Mouse (Mus musculus) neural tube, embryonic 15.5 days (tissue): ENCODE measurements at regions not wholly inside any gene's neighbourhood (a gene's known extent, or its start where the extent isn't known, plus 50 kb on each side); places are given as distances from the start of the nearest gene placed in this dataset.
A peak's percentile ranks its signal among the peaks of the same experiment; 100 is the strongest.

Experiments
- ATAC-seq: fragments of 200-750 bp; cut with Nextera tagmentation; 2 replicates; pipeline ENCODE4 v1.8.0; 2017; ENCODE audit warnings: mild to moderate bottlenecking, moderate TSS enrichment, moderate library complexity; ENCODE audit not compliant: low FRiP score
- H3K27ac ChIP-seq: fragments of 300-500 bp; sonication (generic); replicated peaks from 2 replicates; pipeline ENCODE4 v1.5.1; 2015; ENCODE audit warnings: mild to moderate bottlenecking, inconsistent platforms
- H3K27me3 ChIP-seq: fragments of 300-500 bp; sonication (generic); replicated peaks from 2 replicates; pipeline ENCODE4 v1.6.1; 2015; ENCODE audit warnings: inconsistent platforms
- H3K36me3 ChIP-seq: fragments of 300-500 bp; sonication (generic); 2 replicates; pipeline ENCODE4 v1.6.1; 2015; ENCODE audit warnings: inconsistent platforms
- H3K4me1 ChIP-seq: fragments of 300-500 bp; sonication (generic); 2 replicates; pipeline ENCODE4 v1.6.1; 2015; ENCODE audit warnings: inconsistent platforms
- H3K4me2 ChIP-seq: fragments of 300-500 bp; sonication (generic); 2 replicates; pipeline ENCODE4 v1.6.1; 2015; ENCODE audit warnings: inconsistent platforms, mild to moderate bottlenecking, moderate library complexity
- H3K4me3 ChIP-seq: fragments of 300-500 bp; sonication (generic); replicated peaks from 2 replicates; pipeline ENCODE4 v1.5.1; 2015; ENCODE audit warnings: mild to moderate bottlenecking, inconsistent platforms
- H3K9ac ChIP-seq: fragments of 300-500 bp; sonication (generic); replicated peaks from 2 replicates; pipeline ENCODE4 v1.6.1; 2015; ENCODE audit warnings: mild to moderate bottlenecking, inconsistent platforms
- H3K9me3 ChIP-seq: fragments of 300-500 bp; sonication (generic); replicated peaks from 2 replicates; pipeline ENCODE4 v1.6.1; 2016; ENCODE audit warnings: inconsistent platforms
- WGBS: fragments of 180-500 bp; shearing (Covaris S2); methylation state at CpG from one replicate; pipeline ENCODE4 v1.1.7; 2015; ENCODE audit warnings: mixed read lengths; 5-methylcytosine and 5-hydroxymethylcytosine counted together

GRCm38 (mm10) chr15:86738356-86738755 lies 524.1 kb downstream of the Tbc1d22a start:
- Histone ChIP-seq H3K36me3 (no peaks in the 10 kb centered on the region), H3K27me3 (no peaks in the 10 kb centered on the region), H3K27ac (no peak overlapping the region), H3K4me3 (no peak overlapping the region), H3K9ac (no peak overlapping the region), H3K4me1 (peaks cover 6% of the 10 kb centered on the region; the same call in 1 of the 2 replicates), H3K9me3 (no peaks in the 10 kb centered on the region), H3K4me2 (no peak overlapping the region)
- ATAC-seq: no peak
- WGBS: 51% methylated on average over 5 of the region's 5 CpGs

GRCm38 (mm10) chr15:86738776-86739175 lies 524.5 kb downstream of the Tbc1d22a start:
- no peaks in the 10 kb centered on the region for H3K27me3 ChIP-seq
- no peaks in the 10 kb centered on the region for H3K36me3 ChIP-seq
- H3K9me3 ChIP-seq: no peaks in the 10 kb centered on the region
- no peak overlapping the region for H3K4me3 ChIP-seq
- H3K4me1 ChIP-seq: peaks cover 6% of the 10 kb centered on the region; the same call in 1 of the 2 replicates
- H3K9ac ChIP-seq: no peak overlapping the region
- no peak overlapping the region for H3K27ac ChIP-seq
- no peak overlapping the region for H3K4me2 ChIP-seq
- WGBS: 90% methylated on average over 5 of the region's 5 CpGs
- ATAC-seq: no peak

DNA sequence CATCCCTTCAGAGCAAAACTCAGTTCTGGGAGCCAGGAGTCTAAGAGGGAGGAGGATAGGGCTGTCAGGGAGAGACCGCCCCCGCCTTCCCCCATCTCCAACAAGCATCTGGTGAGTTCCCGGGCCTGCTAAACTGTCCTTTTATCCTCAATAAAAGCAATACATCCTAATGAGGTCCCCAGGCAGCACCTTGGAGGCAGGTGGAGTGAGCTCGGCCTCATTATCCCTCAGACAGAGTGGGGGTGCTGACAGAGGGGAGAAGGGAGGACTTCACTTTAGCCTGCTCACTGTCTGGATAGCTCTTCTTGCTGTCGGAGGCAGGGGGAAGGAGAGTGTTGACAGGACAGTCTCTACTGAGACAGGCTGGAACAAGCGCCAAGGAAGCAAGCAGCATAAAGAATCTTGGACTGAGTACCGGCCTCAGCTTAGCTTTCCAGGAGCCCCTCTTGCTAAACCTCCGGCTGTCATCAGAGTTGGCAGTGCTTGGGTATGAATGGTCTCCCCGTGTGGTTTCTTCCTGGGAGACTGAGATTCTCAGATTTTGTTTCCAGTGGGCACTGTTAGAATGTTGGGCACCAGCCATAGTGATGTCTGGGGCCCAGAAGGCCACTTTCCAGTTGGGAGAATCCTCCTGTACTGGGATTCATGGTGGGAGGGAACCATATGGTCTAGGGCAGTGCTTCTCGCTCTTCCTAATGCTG lies 537.3 kb downstream of the Tbc1d22a start:
- Histone ChIP-seq H3K27me3 (no peaks in the 10 kb centered on the region), H3K4me2 (no peak overlapping the region), H3K36me3 (no peaks in the 10 kb centered on the region), H3K4me3 (no peak overlapping the region), H3K4me1 (no peaks in the 10 kb centered on the region), H3K9me3 (no peaks in the 10 kb centered on the region), H3K27ac (no peak overlapping the region), H3K9ac (no peak overlapping the region)
- 57% methylated on average over 10 of the region's 10 CpGs for WGBS
- ATAC-seq: no peak

DNA sequence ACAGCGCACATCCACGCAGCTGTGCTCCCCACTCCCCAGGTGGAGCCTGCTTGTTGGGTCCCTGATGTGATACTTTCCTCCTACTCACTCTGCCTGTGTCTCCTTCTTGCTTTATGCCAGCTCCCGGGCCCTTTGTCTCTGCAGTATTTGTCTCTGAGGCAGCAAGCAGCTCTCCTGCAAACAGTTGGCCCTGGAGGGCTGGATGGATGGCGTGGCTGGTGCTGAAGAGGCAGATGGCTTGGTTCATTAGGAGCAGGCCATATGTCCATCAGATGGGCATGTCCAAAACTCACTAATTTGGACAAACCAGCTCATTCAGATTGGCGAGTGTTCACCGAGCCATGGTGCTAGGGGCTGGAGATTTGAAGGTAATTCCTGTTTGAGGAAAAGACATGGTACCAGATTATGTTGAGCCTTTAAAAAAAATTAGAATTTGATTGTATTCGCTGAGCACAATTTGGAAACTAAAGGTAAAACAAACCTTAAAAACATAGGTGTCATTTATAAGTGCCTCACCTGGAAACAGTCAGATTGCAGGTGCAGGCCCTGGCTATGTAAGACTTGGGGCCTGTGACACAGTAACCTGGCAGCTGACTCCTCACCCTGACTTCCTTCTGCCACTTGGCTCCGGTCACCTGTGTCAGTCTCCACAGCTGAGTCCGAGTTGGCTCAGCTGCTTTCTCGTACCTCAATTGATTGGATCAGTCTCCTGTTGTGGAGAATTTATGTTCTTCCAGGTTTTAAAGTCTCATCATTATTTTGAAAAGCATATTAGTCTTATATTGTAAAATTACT lies 549.5 kb downstream of the Tbc1d22a start:
- Histone ChIP-seq H3K4me3 (no peak overlapping the region), H3K4me2 (no peak overlapping the region), H3K4me1 (no peaks in the 10 kb centered on the region), H3K9ac (no peak overlapping the region), H3K27ac (0 out of 2 replicates have a peak overlapping the region, but pooled peaks have one; percentile 2), H3K36me3 (no peaks in the 10 kb centered on the region), H3K9me3 (0 out of 2 replicates have a peak, but pooled peaks cover 3% of the 10 kb centered on the region), H3K27me3 (no peaks in the 10 kb centered on the region)
- 80% methylated on average over 10 of the region's 10 CpGs for WGBS
- ATAC-seq: no peak

DNA sequence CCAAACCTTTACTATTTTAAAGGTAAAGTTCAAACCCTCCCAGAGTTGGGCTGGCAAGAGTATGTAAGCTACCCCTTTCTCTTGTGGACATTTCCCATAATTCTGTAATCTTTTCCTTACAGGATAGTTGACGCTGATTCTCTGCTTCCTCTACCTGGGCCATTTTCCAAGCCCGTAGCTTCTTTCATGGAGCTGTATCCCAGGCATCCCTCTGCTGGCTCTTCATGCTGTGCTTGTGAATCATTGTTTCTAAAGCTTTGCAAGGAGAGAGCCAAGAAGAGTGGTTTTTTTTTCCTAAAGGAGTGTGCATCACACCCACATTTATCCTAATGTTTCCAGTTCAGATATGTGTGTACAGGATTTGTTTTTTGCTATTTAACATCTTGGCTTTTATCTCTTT lies 553.4 kb downstream of the Tbc1d22a start:
- 64% methylated on average over 2 of the region's 2 CpGs for WGBS
- H3K4me2 ChIP-seq: no peak overlapping the region
- no peak for ATAC-seq

DNA sequence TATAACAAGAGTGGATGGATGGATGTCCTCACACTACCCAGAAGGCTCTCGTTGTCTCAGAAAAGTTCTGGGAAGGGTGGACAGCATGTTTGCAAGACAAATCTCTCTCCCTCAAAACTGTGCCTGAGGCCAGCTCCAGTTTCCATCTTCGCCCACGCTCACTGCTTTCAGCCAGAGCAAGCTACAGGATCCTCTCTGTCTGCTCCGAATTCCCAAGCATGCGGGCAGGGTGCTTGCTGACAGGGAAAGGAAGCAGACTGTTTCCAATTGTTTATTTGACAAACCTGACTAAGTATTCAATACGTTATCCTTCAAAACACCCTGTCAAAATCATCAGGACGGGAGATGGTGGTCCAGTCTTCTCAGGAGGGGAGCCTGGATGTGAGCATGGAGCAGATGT lies 558.8 kb downstream of the Tbc1d22a start:
- Histone ChIP-seq H3K4me1 (peaks cover 8% of the 10 kb centered on the region; the same call in 1 of the 2 replicates), H3K36me3 (no peaks in the 10 kb centered on the region), H3K4me2 (no peak overlapping the region), H3K27ac (no peak overlapping the region), H3K9me3 (no peaks in the 10 kb centered on the region), H3K9ac (no peak overlapping the region), H3K4me3 (no peak overlapping the region), H3K27me3 (no peaks in the 10 kb centered on the region)
- ATAC-seq: no peak
- 86% methylated on average over 7 of the region's 7 CpGs for WGBS

More for the DNA sequence above, 553.4 kb downstream of the Tbc1d22a start:
- Histone ChIP-seq H3K4me3 (no peak overlapping the region), H3K9ac (no peak overlapping the region), H3K36me3 (no peaks in the 10 kb centered on the region), H3K4me1 (no peaks in the 10 kb centered on the region), H3K27ac (no peak overlapping the region), H3K27me3 (no peaks in the 10 kb centered on the region), H3K9me3 (0 out of 2 replicates have a peak, but pooled peaks cover 3% of the 10 kb centered on the region)

DNA sequence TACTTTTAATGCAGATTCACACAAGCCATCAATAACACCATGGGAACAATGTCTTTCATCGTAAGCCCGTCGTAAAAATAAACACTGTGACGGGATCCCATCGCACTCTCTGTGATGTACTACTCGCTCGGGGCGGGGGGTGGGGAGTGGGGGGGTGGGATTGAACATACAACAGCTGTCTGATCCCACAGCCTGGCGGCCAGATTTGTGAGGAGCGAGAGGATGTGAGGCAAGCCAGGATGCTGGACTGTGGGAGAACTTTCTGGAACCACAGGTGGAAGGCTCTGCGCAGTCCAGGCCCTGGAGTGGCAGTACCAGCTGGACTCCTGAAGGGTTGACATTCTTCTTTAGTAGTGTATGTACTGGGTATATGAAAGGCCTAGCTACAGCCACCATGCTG lies 563.7 kb downstream of the Tbc1d22a start:
- no peaks in the 10 kb centered on the region for H3K9me3 ChIP-seq
- ATAC-seq: no peak
- H3K4me2 ChIP-seq: no peak overlapping the region
- H3K36me3 ChIP-seq: no peaks in the 10 kb centered on the region
- H3K27ac ChIP-seq: no peak overlapping the region
- H3K4me1 ChIP-seq: peaks cover 8% of the 10 kb centered on the region; the same call in 1 of the 2 replicates
- no peak overlapping the region for H3K4me3 ChIP-seq
- WGBS: 50% methylated on average over 11 of the region's 11 CpGs
- H3K9ac ChIP-seq: no peak overlapping the region
- no peaks in the 10 kb centered on the region for H3K27me3 ChIP-seq

GRCm38 (mm10) chr15:86781160-86781559 lies 566.9 kb downstream of the Tbc1d22a start:
- Histone ChIP-seq H3K9ac (no peak overlapping the region), H3K36me3 (no peaks in the 10 kb centered on the region), H3K4me3 (no peak overlapping the region), H3K4me2 (no peak overlapping the region), H3K27me3 (no peaks in the 10 kb centered on the region), H3K9me3 (no peaks in the 10 kb centered on the region), H3K4me1 (peaks cover 4% of the 10 kb centered on the region), H3K27ac (no peak overlapping the region)
- ATAC-seq: no peak
- 94% methylated on average over 11 of the region's 11 CpGs for WGBS

DNA sequence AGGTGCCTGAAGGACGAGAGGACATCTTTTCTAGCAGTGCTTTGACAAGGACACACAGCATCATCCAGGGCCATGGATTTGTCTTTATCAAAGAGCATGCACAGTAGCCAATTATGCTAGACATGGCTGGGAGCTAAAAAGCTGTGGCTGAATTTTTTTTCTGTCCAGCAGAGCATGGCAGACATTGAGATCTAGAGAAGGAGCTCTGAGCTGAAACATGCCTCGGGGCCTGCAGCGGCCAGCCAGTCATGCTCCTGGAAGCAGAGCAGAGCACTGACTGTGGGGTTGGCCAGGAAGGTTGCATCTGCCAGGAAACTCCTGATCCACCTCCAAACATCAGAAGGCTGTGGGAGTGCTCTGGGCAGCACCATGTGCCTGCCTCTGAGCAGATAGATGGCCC lies 580.5 kb downstream of the Tbc1d22a start:
- ATAC-seq: no peak

DNA sequence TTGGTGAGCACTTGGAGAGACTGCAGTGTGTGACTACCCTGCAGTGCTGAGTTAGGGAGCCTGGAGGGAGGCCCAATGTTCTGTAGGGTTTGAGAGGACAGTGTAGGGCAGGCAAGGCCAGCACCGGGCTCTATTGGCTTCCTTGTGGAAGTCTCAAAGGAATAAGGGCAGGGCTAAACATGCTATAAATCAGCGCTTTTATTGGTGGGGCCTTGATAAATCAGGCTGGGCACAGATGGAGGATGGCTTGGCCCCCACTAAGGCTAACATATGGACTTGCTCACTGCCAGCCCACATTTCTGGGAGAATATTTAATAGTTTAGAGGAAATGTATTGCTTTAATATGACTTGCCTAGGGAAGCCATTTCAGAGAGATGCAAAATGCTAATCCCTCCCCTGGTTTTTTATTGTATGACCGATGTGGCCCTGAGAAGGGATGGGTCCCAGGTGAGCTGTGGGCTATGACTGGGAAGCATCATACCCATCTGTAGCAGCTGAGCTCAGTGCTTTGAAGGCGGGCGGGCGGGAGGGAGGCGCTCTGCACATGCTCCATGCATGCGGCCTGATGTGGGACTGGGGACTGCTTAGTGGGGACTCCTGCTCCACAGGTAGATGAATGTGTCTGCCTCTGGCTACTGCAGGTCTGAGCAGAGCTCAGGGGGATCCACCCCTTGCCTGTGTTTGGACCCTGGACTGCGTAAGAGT lies 584.4 kb downstream of the Tbc1d22a start:
- no peak overlapping the region for H3K9ac ChIP-seq
- H3K4me3 ChIP-seq: no peak overlapping the region
- H3K27me3 ChIP-seq: no peaks in the 10 kb centered on the region
- H3K4me1 ChIP-seq: peaks cover 7% of the 10 kb centered on the region; the same call in 1 of the 2 replicates
- peak; percentile 70 for ATAC-seq
- 47% methylated on average over 9 of the region's 9 CpGs for WGBS
- no peaks in the 10 kb centered on the region for H3K36me3 ChIP-seq
- no peak overlapping the region for H3K4me2 ChIP-seq
- H3K9me3 ChIP-seq: no peaks in the 10 kb centered on the region
- H3K27ac ChIP-seq: no peak overlapping the region; the same call in 1 of the 2 replicates

More for the DNA sequence above, 580.5 kb downstream of the Tbc1d22a start:
- H3K9ac ChIP-seq: no peak overlapping the region
- WGBS: 50% methylated on average over 3 of the region's 3 CpGs
- H3K27ac ChIP-seq: no peak overlapping the region
- H3K9me3 ChIP-seq: no peaks in the 10 kb centered on the region
- H3K36me3 ChIP-seq: no peaks in the 10 kb centered on the region
- H3K4me1 ChIP-seq: peaks cover 7% of the 10 kb centered on the region; the same call in 1 of the 2 replicates
- no peak overlapping the region for H3K4me2 ChIP-seq
- H3K4me3 ChIP-seq: no peak overlapping the region
- H3K27me3 ChIP-seq: no peaks in the 10 kb centered on the region

DNA sequence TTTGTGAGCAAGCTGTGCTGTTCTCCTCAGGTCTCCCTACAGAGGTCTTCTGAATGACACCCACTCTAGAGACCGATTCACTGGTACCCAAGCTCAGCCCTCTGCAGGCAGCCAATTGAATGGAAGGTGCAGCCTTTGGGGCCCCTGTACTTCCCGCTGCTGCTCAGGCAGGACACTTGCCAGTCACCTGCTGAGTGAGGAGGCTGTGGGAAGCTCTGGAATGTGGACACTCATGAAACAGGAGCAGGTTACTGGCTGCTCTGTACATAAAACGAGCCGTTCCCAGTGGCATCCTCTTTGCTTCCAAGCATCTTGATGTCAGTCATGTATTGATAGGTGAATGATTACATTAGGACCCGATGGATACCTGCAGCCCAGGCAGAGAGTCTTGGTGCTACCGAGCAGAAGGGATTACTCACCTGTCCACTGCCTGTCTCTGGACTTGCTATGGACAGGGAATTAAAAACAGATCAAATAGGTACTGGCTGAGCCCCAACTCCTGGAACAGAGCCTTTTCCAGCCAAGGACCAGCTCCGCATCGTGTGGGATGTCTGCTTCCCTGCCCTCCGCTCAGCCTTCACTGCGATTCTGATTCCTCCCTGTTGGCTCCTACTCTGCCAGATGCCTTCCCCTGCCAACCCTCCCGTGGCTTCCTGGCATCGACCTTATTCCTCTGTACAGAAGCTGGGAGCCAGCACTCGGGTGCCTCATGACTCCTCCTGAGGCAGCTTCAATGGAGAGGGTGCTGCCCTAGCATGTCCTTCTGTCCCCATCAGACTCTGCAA lies 593.2 kb downstream of the Tbc1d22a start:
- H3K27me3 ChIP-seq: no peaks in the 10 kb centered on the region; the same call in 1 of the 2 replicates
- no peaks in the 10 kb centered on the region for H3K4me1 ChIP-seq
- H3K9ac ChIP-seq: no peak overlapping the region
- no peak overlapping the region for H3K27ac ChIP-seq
- no peaks in the 10 kb centered on the region for H3K36me3 ChIP-seq
- WGBS: 75% methylated on average over 13 of the region's 13 CpGs
- ATAC-seq: no peak
- no peak overlapping the region for H3K4me3 ChIP-seq
- no peak overlapping the region for H3K4me2 ChIP-seq
- H3K9me3 ChIP-seq: no peaks in the 10 kb centered on the region
